Mouse (Mus musculus): Measurements from ENCODE around the gene Clic6.
A peak's percentile ranks its signal among the peaks of the same experiment; 100 is the strongest.
"Not testable (repeated sequence)": the region's sequence is repeated elsewhere in the genome, so short reads cannot be mapped to it uniquely, and the experiment has no call there.

Clic6 gene

GRCm38 (mm10) chr16:92472898-92473297 lies 12.6 kb upstream of the Clic6 start:
- DNase-seq: no peak

GRCm38 (mm10) chr16:92475093-92475860 lies 10.3 kb upstream of the Clic6 start:
- DNase-seq: no peak

GRCm38 (mm10) chr16:92478561-92479150 lies 6.9 kb upstream of the Clic6 start:
- peak; percentile 86 for DNase-seq

DNA sequence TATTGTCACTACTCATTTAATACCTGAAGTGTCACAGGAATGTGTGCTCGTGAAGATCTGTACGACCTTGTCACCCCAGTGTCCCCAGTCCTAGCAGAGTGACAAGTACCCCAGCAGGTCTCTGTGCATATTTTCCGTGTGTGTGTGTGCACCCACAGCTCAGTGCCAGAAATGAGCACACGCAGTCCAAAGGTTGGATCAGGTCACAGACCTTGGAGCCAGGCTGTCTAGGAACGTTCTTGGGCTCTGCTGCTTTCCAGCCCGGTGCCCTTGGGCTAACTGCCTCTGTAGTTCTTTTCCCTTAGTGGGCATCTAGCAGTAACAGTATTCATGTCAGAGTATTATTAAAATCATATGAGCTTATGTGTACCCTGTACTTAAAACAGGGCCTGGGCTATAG lies 1.6 kb downstream of the Clic6 start:
- no peak for DNase-seq

DNA sequence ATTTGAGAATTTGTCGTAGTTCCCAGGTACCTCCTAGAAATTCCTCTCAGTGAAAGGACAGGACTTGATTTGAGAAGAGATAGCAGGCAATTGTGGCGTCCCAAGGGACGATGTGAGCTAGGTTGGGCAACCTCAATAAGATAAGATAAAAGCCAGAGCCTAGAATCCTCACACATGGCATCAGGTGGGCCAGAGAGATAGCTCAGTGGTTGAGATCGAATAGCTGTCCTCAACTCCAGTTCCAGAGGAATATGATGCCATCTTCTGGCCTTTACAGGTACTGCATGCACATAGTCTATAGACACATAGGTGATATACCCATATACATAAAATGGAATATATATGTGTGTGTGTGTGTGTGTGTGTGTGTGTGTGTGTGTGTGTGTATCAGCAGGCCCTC lies 2.0 kb downstream of the Clic6 start:
- peak; percentile 64 for DNase-seq

- no peak for DNase-seq
Observed at GRCm38 (mm10) chr16:92488456-92488855, 2.9 kb downstream of the Clic6 start.

GRCm38 (mm10) chr16:92489356-92489755 lies 3.8 kb downstream of the Clic6 start:
- no peak for DNase-seq

DNA sequence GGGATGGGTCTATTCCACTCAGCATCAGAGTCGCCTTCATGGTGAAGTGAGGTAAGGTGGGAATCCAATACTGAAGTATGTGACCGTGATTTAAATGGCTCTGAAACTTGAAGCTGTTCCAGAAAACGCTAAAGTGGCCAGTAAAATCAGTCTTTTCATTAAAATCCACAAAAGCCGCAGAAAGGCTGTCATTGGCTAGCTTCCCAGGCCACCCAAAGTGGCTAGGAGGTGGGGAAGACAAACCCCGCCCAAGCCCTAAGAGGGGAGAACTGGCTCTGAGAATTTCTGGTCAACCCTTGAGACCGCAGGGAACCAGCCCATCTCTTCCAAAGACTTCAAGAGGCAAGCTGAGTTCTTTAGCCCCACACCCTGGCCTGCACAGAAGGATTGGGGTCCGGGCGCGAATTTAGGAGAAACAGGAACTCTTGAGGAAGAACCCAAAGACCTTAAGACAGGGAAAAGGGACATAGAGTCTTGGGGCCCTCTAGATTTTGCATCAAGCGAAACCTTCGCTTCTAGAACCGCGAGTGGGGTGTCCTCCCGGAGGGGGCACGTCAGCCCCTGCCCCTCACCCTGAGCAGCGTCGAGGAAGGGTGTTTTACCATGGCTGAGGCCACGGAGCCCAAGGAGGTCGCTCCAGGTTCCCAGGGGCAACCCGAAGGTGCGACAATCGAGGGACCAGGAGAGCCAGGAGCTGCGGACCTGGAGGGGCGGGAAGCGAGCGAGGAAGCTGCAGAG lies 12.5 kb downstream of the Clic6 start:
- no peak for DNase-seq

GRCm38 (mm10) chr16:92498589-92498981 lies 13.0 kb downstream of the Clic6 start:
- peak; percentile 50 for DNase-seq

GRCm38 (mm10) chr16:92499324-92499723 lies 13.8 kb downstream of the Clic6 start:
- DNase-seq: no peak

GRCm38 (mm10) chr16:92500534-92500933 lies 15.0 kb downstream of the Clic6 start:
- DNase-seq: no peak

- DNase-seq: no peak
Observed at GRCm38 (mm10) chr16:92503105-92503504, 17.6 kb downstream of the Clic6 start.

DNA sequence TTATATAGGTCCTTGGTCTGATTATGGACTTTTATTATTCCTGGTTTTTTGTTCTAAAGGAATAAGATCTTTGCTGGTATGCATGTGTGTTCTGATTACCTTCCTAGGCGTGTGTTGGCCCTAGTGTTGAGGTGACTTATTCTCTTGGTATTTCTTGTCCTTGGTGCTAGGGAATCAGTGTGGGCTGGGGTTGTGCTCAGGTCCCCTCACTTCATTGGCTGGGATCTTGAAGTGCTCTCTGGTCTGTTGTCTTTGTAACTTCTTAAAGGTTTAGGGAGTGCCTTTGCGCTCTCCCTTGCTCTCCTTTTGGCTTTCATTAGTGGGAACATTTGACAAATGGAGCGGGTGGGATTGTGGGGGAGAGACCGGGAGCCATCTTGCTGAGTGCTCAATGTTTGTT lies 22.0 kb downstream of the Clic6 start:
- no peak for DNase-seq

- no peak for DNase-seq
Observed at GRCm38 (mm10) chr16:92510835-92511772, 25.6 kb downstream of the Clic6 start.

GRCm38 (mm10) chr16:92511773-92512391 lies 26.3 kb downstream of the Clic6 start:
- DNase-seq: peak; percentile 59

DNA sequence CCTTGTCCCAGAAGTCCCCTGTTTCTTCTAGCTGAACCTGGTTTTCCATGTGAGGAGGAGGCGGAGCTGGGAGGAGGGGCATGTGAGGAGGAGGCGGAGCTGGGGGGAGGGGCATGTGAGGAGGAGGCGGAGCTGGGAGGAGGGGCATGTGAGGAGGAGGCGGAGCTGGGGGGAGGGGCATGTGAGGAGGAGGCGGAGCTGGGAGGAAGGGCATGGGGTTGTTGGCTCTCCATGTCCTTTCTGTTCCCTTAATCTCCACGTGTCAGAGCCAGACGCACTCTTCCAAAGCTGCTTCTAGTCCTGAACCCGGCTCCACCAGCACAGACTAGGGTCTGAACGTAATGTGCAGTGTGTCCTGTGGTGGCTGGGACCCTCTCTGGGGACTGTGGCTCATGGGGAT lies 29.4 kb downstream of the Clic6 start:
- DNase-seq: not testable (repeated sequence)

GRCm38 (mm10) chr16:92516139-92516538 lies 30.6 kb downstream of the Clic6 start:
- no peak for DNase-seq

GRCm38 (mm10) chr16:92518718-92519117 lies 33.2 kb downstream of the Clic6 start:
- no peak for DNase-seq

GRCm38 (mm10) chr16:92519820-92520492 lies 34.4 kb downstream of the Clic6 start:
- DNase-seq: peak; percentile 77

DNA sequence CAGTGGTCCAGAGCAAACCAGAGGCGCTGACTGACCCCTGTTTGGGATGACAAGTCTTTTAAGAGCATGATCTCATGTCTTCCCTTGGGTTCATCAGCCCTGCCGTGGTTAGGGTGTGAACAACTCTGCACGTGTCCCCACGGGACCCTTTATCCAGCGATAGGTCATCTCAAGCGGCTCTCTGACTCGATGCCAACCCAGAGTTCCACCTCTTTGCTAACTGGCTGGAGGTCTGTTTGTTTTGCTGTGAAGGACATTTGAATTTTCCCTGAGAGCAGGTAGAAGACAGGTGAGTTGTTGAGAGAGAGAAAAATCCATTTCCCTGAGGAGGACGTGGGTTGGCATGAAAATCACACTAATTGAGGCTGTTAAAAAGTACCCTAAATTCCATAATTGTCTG lies 37.8 kb downstream of the Clic6 start:
- no peak for DNase-seq

DNA sequence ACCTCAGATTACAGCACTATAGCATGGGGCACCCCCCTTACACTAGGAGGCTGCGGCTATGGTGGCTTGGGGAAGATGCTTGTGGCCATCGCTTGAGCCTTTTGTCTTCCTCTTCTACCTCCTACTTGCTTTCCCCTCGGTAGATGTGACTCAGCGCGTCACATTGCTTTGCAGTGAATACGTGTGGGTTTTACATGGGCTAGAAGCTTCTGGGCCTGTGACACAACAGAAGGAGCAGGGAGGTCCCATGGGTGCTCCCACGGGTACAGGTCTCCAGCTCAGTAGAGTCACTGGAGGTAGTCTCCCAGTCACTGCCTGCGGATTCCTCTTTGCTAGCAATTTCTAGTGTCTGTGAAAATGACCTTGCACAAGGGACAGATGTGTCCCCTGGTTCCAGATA lies 39.1 kb downstream of the Clic6 start:
- no peak for DNase-seq

DNA sequence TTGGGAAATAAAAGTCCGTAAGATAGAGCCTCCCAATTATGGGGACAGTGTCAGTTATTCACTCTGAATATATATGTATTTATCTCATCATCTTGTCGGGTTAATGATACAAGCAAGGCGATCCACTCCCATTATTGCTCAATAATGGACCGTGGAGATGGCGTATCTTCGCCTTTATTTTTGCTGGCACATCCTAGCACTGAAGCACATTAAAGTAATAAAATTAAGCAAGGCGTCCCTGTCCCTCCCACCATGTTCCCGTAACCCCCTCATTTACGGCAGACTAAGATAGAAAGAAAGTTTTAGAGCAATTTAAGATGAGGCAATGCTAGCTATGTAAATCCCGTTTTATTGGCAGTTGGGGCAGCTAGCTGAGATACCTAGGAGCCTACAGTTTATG lies 40.4 kb downstream of the Clic6 start:
- DNase-seq: no peak
